Mouse (Mus musculus) myocyte (in vitro differentiated cells): ENCODE results near the gene Als2cr12.

Experiments used
- CEBPB ChIP-seq: IDR thresholded peaks from 2 replicates; pipeline ENCODE4 v1.6.1; 2011; ENCODE audit warnings: mild to moderate bottlenecking, moderate library complexity; ENCODE audit not compliant: poor library complexity, insufficient read depth, severe bottlenecking
- E2F4 ChIP-seq: IDR thresholded peaks from one replicate; pipeline ENCODE4 v1.6.1; 2011; ENCODE audit warnings: mild to moderate bottlenecking, control low read depth, moderate library complexity; ENCODE audit not compliant: insufficient read depth
- MAX ChIP-seq: IDR thresholded peaks from one replicate; pipeline ENCODE4 v1.6.1; 2011; ENCODE audit warnings: low read depth, mild to moderate bottlenecking, control low read depth
- MYOD1 ChIP-seq, 3 experiments: IDR thresholded peaks; one replicate each; pipeline ENCODE4 v1.6.1; 2011; ENCODE audit warnings: control low read depth in 2 of 3, low read depth in 2 of 3, mild to moderate bottlenecking in 2 of 3, moderate library complexity in 1 of 3; ENCODE audit not compliant: insufficient read length in 2 of 3, control insufficient read depth in 1 of 3
- MYOG ChIP-seq, 3 experiments: IDR thresholded peaks; one replicate each; pipeline ENCODE4 v1.6.1; 2011; ENCODE audit warnings: control low read depth in 2 of 3, low read depth in 2 of 3, mild to moderate bottlenecking in 2 of 3; ENCODE audit not compliant: insufficient read length in 2 of 3, control insufficient read depth in 1 of 3, insufficient read depth in 1 of 3
- POLR2A ChIP-seq: IDR thresholded peaks from one replicate; pipeline ENCODE4 v1.6.1; 2011; ENCODE audit warnings: low read depth, mild to moderate bottlenecking, control low read depth, moderate library complexity; ENCODE audit not compliant: insufficient read length
- POLR2AphosphoS2 ChIP-seq: IDR thresholded peaks from one replicate; pipeline ENCODE4 v1.6.1; 2011; ENCODE audit warnings: low read depth, control low read depth; ENCODE audit not compliant: insufficient read length
- REST ChIP-seq: IDR thresholded peaks from one replicate; pipeline ENCODE4 v1.6.1; 2011; ENCODE audit warnings: mild to moderate bottlenecking, control low read depth, moderate library complexity; ENCODE audit not compliant: insufficient read depth, insufficient read length
- SRF ChIP-seq: IDR thresholded peaks from one replicate; pipeline ENCODE4 v1.6.1; 2011; ENCODE audit warnings: low read depth; ENCODE audit not compliant: control insufficient read depth, insufficient read length
- TCF12 ChIP-seq: IDR thresholded peaks from one replicate; pipeline ENCODE4 v1.6.1; 2011; ENCODE audit warnings: mild to moderate bottlenecking, control low read depth; ENCODE audit not compliant: poor library complexity, insufficient read depth, severe bottlenecking
- TCF3 ChIP-seq: IDR thresholded peaks from one replicate; pipeline ENCODE4 v1.6.1; 2011; ENCODE audit warnings: low read depth, control low read depth; ENCODE audit not compliant: insufficient read length
- USF1 ChIP-seq: IDR thresholded peaks from one replicate; pipeline ENCODE4 v1.6.1; 2011; ENCODE audit warnings: low read depth, mild to moderate bottlenecking, control low read depth, moderate library complexity

GRCm38 (mm10) chr1:58712076-58713061 lies 16.6 kb upstream of the Als2cr12 start:
- TF ChIP-seq CEBPB, result no peak
- TF ChIP-seq E2F4, result no peak
- peak; percentile 80 for TF ChIP-seq USF1
- TF ChIP-seq MAX, result no peak
- TF ChIP-seq POLR2AphosphoS2, result no peak
- TF ChIP-seq POLR2A, result peak; percentile 36
- TF ChIP-seq TCF12, result no peak
- no peak for TF ChIP-seq MYOG (IDR thresholded peaks at IDR 0.05; ENCODE audit: control insufficient read depth in 1 of 3, insufficient read depth in 1 of 3, insufficient read length in 2 of 3, low read depth in 2 of 3)
- TF ChIP-seq TCF3, result no peak
- no peak for TF ChIP-seq SRF
- TF ChIP-seq REST, result no peak
- no peak for TF ChIP-seq MYOD1 (IDR thresholded peaks at IDR 0.05; ENCODE audit: control insufficient read depth in 1 of 3, insufficient read length in 2 of 3, low read depth in 2 of 3)
